Mouse (Mus musculus): Measurements from ENCODE around the gene Slc25a54.

Gene Slc25a54

GRCm38 (mm10) chr3:109080169-109080568 is at the start of gene Slc25a54:
TSS of gene Slc25a54 (plus strand) at chr3:109080469.
- ChIA-PET POLR2A (no interaction called here), CTCF (no interaction called here)

- ChIA-PET POLR2A (interaction anchor here in 2 of 4 experiments (0.5 to 0.7 kb wide), 2 partner anchors 13 to 109 kb away, joined by 3 to 5 read pairs; no protein-coding TSS in a partner anchor), CTCF (interaction anchor here in 3 of 4 experiments (0.6 to 0.9 kb wide), 3 partner anchors 16 to 66 kb away, joined by 3 read pairs; no protein-coding TSS in a partner anchor)
Observed at GRCm38 (mm10) chr3:109030817-109031216, 49.5 kb upstream of the Slc25a54 start.

GRCm38 (mm10) chr3:109031626-109032025 is 48.6 kb upstream of the Slc25a54 start:
- CTCF ChIA-PET, result no interaction called here
- POLR2A ChIA-PET, result no interaction called here

GRCm38 (mm10) chr3:109032306-109032705 is 48.0 kb upstream of the Slc25a54 start:
- ChIA-PET CTCF (no interaction called here), POLR2A (no interaction called here)

GRCm38 (mm10) chr3:109034411-109034810 is 45.9 kb upstream of the Slc25a54 start:
- ChIA-PET POLR2A (interaction anchor here in 2 of 4 experiments (0.6 kb wide), 2 partner anchors 122 to 463 kb away, joined by 3 to 5 read pairs; partner anchors contain the start of gene Taf13 (in 1 of the 2)), CTCF (interaction anchor here in 1 of 4 experiments (1.5 kb wide), 1 partner anchor 8 kb away, joined by 3 read pairs; no protein-coding TSS in a partner anchor)

GRCm38 (mm10) chr3:109040908-109041307 is 39.4 kb upstream of the Slc25a54 start:
- POLR2A ChIA-PET, result no interaction called here
- CTCF ChIA-PET, result interaction anchor here in 1 of 4 experiments (0.6 kb wide), 1 partner anchor 72 kb away, joined by 3 read pairs; no protein-coding TSS in a partner anchor

- CTCF ChIA-PET, result interaction anchor here (0.6 to 1.8 kb wide), 4 partner anchors 16 to 24 kb away, joined by 3 to 13 read pairs (median 4); partner anchors contain the start of gene Fam102b (in 3 of the 4)
- POLR2A ChIA-PET, result no interaction called here
Observed at GRCm38 (mm10) chr3:109043395-109043794, 36.9 kb upstream of the Slc25a54 start.

GRCm38 (mm10) chr3:109046428-109046827 is 33.8 kb upstream of the Slc25a54 start:
- ChIA-PET CTCF (interaction anchor here in 1 of 4 experiments (0.5 kb wide), 1 partner anchor 891 kb away, joined by 10 read pairs; no protein-coding TSS in a partner anchor), POLR2A (interaction anchor here in 2 of 4 experiments (0.6 to 1.7 kb wide), 2 partner anchors 11 to 95 kb away, joined by 3 read pairs; no protein-coding TSS in a partner anchor)

GRCm38 (mm10) chr3:109047707-109048283 is 32.5 kb upstream of the Slc25a54 start:
- CTCF ChIA-PET, result interaction anchor here in 1 of 4 experiments (0.7 kb wide), 1 partner anchor 358 kb away, joined by 3 read pairs; no protein-coding TSS in a partner anchor
- POLR2A ChIA-PET, result interaction anchor here in 1 of 4 experiments (1.7 kb wide), 1 partner anchor 13 kb away, joined by 3 read pairs; no protein-coding TSS in a partner anchor

GRCm38 (mm10) chr3:109051056-109051945 is 29.0 kb upstream of the Slc25a54 start:
- POLR2A ChIA-PET, result no interaction called here

GRCm38 (mm10) chr3:109051946-109052331 is 28.3 kb upstream of the Slc25a54 start:
- ChIA-PET POLR2A (interaction anchor here in 1 of 4 experiments (0.6 kb wide), 1 partner anchor 120 kb away, joined by 3 read pairs; no protein-coding TSS in a partner anchor), CTCF (interaction anchor here in 1 of 4 experiments (0.9 to 1.1 kb wide), 2 partner anchors 24 to 25 kb away, joined by 3 to 4 read pairs; no protein-coding TSS in a partner anchor)

More at GRCm38 (mm10) chr3:109051056-109051945, 29.0 kb upstream of the Slc25a54 start:
- CTCF ChIA-PET, result interaction anchor here in 1 of 4 experiments (0.9 to 1.1 kb wide), 2 partner anchors 24 to 25 kb away, joined by 3 to 4 read pairs; no protein-coding TSS in a partner anchor

- POLR2A ChIA-PET, result interaction anchor here in 1 of 4 experiments (0.6 kb wide), 1 partner anchor 174 kb away, joined by 4 read pairs; no protein-coding TSS in a partner anchor
- CTCF ChIA-PET, result interaction anchor here in 1 of 4 experiments (0.6 kb wide), 1 partner anchor 1523 kb away, joined by 10 read pairs; no protein-coding TSS in a partner anchor
Observed at GRCm38 (mm10) chr3:109059903-109060302, 20.4 kb upstream of the Slc25a54 start.

GRCm38 (mm10) chr3:109062391-109062790 is 17.9 kb upstream of the Slc25a54 start:
- ChIA-PET CTCF (interaction anchor here (0.5 to 1.5 kb wide), 6 partner anchors 35 to 1183 kb away, joined by 3 to 6 read pairs (median 4); partner anchors contain the start of gene Fam102b (in 1 of the 4)), POLR2A (interaction anchor here in 1 of 4 experiments (0.7 kb wide), 1 partner anchor 484 kb away, joined by 4 read pairs; no protein-coding TSS in a partner anchor)

- POLR2A ChIA-PET, result interaction anchor here in 1 of 4 experiments (0.7 kb wide), 1 partner anchor 483 kb away, joined by 4 read pairs; no protein-coding TSS in a partner anchor
- CTCF ChIA-PET, result interaction anchor here in 3 of 4 experiments (0.5 to 1.5 kb wide), 4 partner anchors 36 to 283 kb away, joined by 3 to 6 read pairs (median 4); partner anchors contain the start of gene Fam102b (in 1 of the 3)
Observed at GRCm38 (mm10) chr3:109062989-109063388, 17.3 kb upstream of the Slc25a54 start.

- CTCF ChIA-PET, result no interaction called here
- POLR2A ChIA-PET, result no interaction called here
Observed at GRCm38 (mm10) chr3:109084418-109084817, 4.1 kb downstream of the Slc25a54 start.

GRCm38 (mm10) chr3:109088460-109088859 is 8.2 kb downstream of the Slc25a54 start:
- POLR2A ChIA-PET, result interaction anchor here in 1 of 4 experiments (1.4 kb wide), 1 partner anchor 10 kb away, joined by 3 read pairs; no protein-coding TSS in a partner anchor
- CTCF ChIA-PET, result no interaction called here

GRCm38 (mm10) chr3:109104702-109105101 is 24.4 kb downstream of the Slc25a54 start:
- ChIA-PET CTCF (no interaction called here), POLR2A (no interaction called here)

GRCm38 (mm10) chr3:109117136-109117535 is 36.9 kb downstream of the Slc25a54 start:
- POLR2A ChIA-PET, result no interaction called here
- CTCF ChIA-PET, result interaction anchor here in 1 of 4 experiments (0.5 kb wide), 1 partner anchor 249 kb away, joined by 4 read pairs; no protein-coding TSS in a partner anchor

GRCm38 (mm10) chr3:109119562-109119961 is 39.3 kb downstream of the Slc25a54 start:
- ChIA-PET POLR2A (interaction anchor here in 1 of 4 experiments (1.0 kb wide), 1 partner anchor 15 kb away, joined by 3 read pairs; no protein-coding TSS in a partner anchor), CTCF (no interaction called here)
